Mouse (Mus musculus): ENCODE measurements around the gene 4930550C14Rik.

4930550C14Rik gene

GRCm38 (mm10) chr9:53404050-53404752 lies 2.1 kb downstream of the 4930550C14Rik start:
- no peak for DNase-seq (ENCODE audit: low spot score in 2 of 2)

- DNase-seq (ENCODE audit: low spot score in 2 of 2): peak; percentile 46 to 62
These were observed 2.9 kb downstream of the 4930550C14Rik start for GRCm38 (mm10) chr9:53404753-53405722.

- DNase-seq (ENCODE audit: low spot score in 2 of 2): no peak
These were observed 6.4 kb downstream of the 4930550C14Rik start for GRCm38 (mm10) chr9:53408548-53408947.

GRCm38 (mm10) chr9:53408953-53409361 lies 6.8 kb downstream of the 4930550C14Rik start:
- DNase-seq (ENCODE audit: low spot score in 2 of 2): no peak

GRCm38 (mm10) chr9:53409427-53409826 lies 7.3 kb downstream of the 4930550C14Rik start:
- DNase-seq (ENCODE audit: low spot score in 2 of 2): no peak

- no peak for DNase-seq (ENCODE audit: low spot score in 2 of 2)
These were observed 20.2 kb downstream of the 4930550C14Rik start for GRCm38 (mm10) chr9:53422133-53422896.

GRCm38 (mm10) chr9:53426726-53427125 lies 24.6 kb downstream of the 4930550C14Rik start:
- no peak for DNase-seq (ENCODE audit: low spot score in 2 of 2)

- no peak for DNase-seq (ENCODE audit: low spot score in 2 of 2)
These were observed 25.5 kb downstream of the 4930550C14Rik start for GRCm38 (mm10) chr9:53427638-53428037.

- DNase-seq (ENCODE audit: low spot score in 2 of 2): no peak
These were observed 33.9 kb downstream of the 4930550C14Rik start for GRCm38 (mm10) chr9:53435830-53436570.

GRCm38 (mm10) chr9:53450609-53451008 lies 48.5 kb downstream of the 4930550C14Rik start:
- no peak for DNase-seq (ENCODE audit: low spot score in 2 of 2)

GRCm38 (mm10) chr9:53452038-53452437 lies 49.9 kb downstream of the 4930550C14Rik start:
- no peak for DNase-seq (ENCODE audit: low spot score in 2 of 2)

GRCm38 (mm10) chr9:53472806-53473518 lies 70.8 kb downstream of the 4930550C14Rik start:
- no peak for DNase-seq (ENCODE audit: low spot score in 2 of 2)

Measured in urinary bladder, postnatal 36 days (tissue).